Mouse (Mus musculus): Measurements from ENCODE around the gene Th.

DNA sequence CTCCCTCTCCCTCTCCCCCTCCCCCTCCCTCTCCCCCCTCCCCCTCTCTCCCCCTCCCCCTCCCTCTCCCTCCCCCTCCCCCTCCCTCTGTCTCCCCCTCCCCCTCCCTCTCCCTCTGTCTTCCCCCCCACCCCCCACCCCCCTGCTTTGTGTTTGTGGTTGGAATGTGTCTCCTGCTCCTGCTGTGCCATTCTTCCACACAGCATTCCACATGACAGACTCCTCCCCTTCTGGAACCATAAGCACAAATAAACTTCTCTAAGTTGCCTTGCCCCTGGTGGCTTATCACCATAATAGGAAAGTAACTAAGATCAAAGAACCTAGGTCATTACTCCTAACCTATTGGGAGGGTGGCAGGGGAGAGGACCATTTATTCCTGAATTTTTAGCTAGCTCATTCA is 6.7 kb upstream of the Th start:
- TF ChIP-seq TAL1 (IDR thresholded peaks at IDR 0.05; ENCODE audit: low read length) (no peak), GATA1 (IDR thresholded peaks at IDR 0.05; ENCODE audit: low read length) (no peak)
